Mouse (Mus musculus) CH12.LX (cell line): ENCODE measurements around the gene Tcf21.

Experiments used
- CHD1 ChIP-seq: IDR thresholded peaks from 2 replicates; pipeline ENCODE4 v1.6.1; 2012; ENCODE audit warnings: low read depth, low read length, improper control_type of control experiment, inconsistent platforms
- CTCF ChIP-seq, 2 experiments: IDR thresholded peaks in 1 of 2; conservative IDR thresholded peaks in 1 of 2; 2 replicates each; pipeline ENCODE4 v1.5.1; 2011 to 2012; ENCODE audit warnings: low read depth in 2 of 2, low read length in 2 of 2, improper control_type of control experiment in 1 of 2, inconsistent platforms in 1 of 2, mild to moderate bottlenecking in 1 of 2, moderate library complexity in 1 of 2
- EP300 ChIP-seq: IDR thresholded peaks from 2 replicates; pipeline ENCODE4 v1.6.1; 2011; ENCODE audit warnings: low read length, improper control_type of control experiment
- IRF4 ChIP-seq: IDR thresholded peaks from 2 replicates; pipeline ENCODE4 v1.6.1; 2014; ENCODE audit warnings: low read depth, mild to moderate bottlenecking, inconsistent platforms, low read length, improper control_type of control experiment
- MAX ChIP-seq: IDR thresholded peaks from 2 replicates; pipeline ENCODE4 v1.6.1; 2011; ENCODE audit warnings: low read length, improper control_type of control experiment
- NELFE ChIP-seq: IDR thresholded peaks from 2 replicates; pipeline ENCODE4 v1.6.1; 2011; ENCODE audit warnings: low read depth, low read length, improper control_type of control experiment
- NRF1 ChIP-seq: IDR thresholded peaks from 2 replicates; pipeline ENCODE4 v1.6.1; 2014; ENCODE audit warnings: low read depth, mild to moderate bottlenecking, inconsistent platforms, low read length, improper control_type of control experiment, moderate library complexity
- POLR2A ChIP-seq: IDR thresholded peaks from 2 replicates; pipeline ENCODE4 v1.6.1; 2011; ENCODE audit warnings: low read depth, mild to moderate bottlenecking, improper control_type of control experiment, low read length
- SMC3 ChIP-seq: IDR thresholded peaks from 2 replicates; pipeline ENCODE4 v1.6.1; 2011; ENCODE audit warnings: low read depth, low read length, improper control_type of control experiment
- TCF12 ChIP-seq: IDR thresholded peaks from 2 replicates; pipeline ENCODE4 v1.6.1; 2014; ENCODE audit warnings: low read depth, mild to moderate bottlenecking, inconsistent platforms, low read length, improper control_type of control experiment
- USF1 ChIP-seq: IDR thresholded peaks from 2 replicates; pipeline ENCODE4 v1.6.1; 2014; ENCODE audit warnings: low read depth, mild to moderate bottlenecking, inconsistent platforms, low read length, improper control_type of control experiment

DNA sequence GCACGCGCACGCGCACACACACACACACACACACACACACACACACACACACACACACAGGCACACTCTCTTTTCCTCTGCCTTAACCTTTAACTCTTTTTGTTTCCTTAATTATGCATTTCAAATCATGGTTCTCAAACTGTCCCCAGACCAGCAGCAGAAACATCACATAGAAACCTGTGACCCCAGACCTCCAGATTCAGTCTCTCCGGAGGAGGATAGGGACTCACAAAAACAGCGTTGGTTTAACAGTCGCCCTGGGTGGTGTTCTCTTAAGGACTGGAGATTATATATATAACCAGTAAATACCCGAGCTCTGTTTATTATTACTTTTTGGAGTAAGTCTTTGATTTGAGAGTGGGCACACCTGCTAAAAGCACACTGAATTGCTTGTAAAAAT is 5.7 kb downstream of the Tcf21 start:
- no peak for TF ChIP-seq TCF12
- TF ChIP-seq NELFE, result no peak
- no peak for TF ChIP-seq USF1
- TF ChIP-seq NRF1, result no peak
- TF ChIP-seq SMC3, result no peak
- TF ChIP-seq POLR2A, result no peak
- TF ChIP-seq CHD1, result no peak
- no peak for TF ChIP-seq EP300
- no peak for TF ChIP-seq CTCF (conservative IDR thresholded peaks at IDR 0.05 in 1 of 2, IDR thresholded peaks at IDR 0.05 in 1 of 2; ENCODE audit: low read depth in 2 of 2, low read length in 2 of 2)
- no peak for TF ChIP-seq MAX
- TF ChIP-seq IRF4, result no peak
